Mouse (Mus musculus): Measurements from ENCODE around the gene Slc44a2. TPM values are rescaled to one million over a fixed set of nuclear protein-coding genes. Genes with fewer than 3 reads are reported as not detected.
A peak's percentile ranks its signal among the peaks of the same experiment; 100 is the strongest.

Slc44a2 gene
- total RNA-seq (2012; rRNA removed) (27.4 and 36.5 TPM in 2 replicates), total RNA-seq (2014; rRNA removed) (22.1 and 26.1 TPM in 2 replicates), polyA plus RNA-seq (2012; ENCODE audit: insufficient read length, low read depth) (52.5 and 62.9 TPM in 2 replicates)

DNA sequence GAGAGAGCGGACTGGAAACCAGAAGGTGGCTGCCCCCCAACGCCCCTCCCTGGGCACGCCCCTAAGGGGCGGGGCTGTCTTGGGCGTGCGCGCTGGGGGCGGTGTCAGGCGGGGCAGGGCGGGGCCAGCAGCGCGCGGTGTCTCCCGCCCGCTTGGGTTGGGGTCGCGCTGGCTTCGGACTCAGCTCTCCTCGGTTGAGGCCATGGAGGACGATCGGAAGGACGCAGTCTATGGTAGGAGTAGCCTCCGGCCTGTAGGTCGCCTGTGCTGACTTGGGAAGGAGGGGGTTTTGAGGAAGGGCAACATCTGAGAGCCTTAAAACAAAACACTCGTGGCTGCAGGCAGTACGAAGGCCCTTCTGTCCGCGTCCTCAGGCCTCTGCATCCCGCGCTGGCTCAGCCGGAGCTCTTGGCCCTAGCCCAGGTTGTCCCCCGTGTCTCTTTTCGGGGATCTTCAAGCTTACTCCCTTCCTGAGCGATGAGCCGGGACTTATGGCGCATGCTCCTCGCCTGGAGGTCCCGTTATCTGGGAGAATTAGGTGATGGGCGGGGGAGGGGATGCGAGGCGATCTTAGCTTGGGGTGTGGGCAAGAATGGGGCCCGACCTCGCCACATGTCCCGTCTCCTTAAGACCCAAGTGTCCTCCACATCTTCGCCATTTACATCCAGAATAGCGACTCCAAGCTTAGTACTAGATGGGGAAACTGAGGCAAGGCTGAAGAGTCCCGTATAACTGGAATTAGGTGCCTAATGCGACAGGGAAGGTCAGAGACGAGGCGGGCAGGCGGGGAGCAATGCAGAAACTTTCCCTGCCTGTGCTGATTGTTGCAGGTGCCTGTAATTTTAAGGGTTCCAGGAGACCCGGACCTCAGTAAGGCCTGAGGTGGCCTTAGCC lies at the start of gene Slc44a2:
TSS of gene Slc44a2 (plus strand) at position 80 of the 894 bp plus-strand sequence.
- Histone ChIP-seq H3K79me2 (replicated peaks; ENCODE audit: control insufficient read depth, extremely low read depth, insufficient read depth, poor library complexity, severe bottlenecking) (peaks cover 35% of the 10 kb centered on the region), H3K4me1 (ENCODE audit: control insufficient read depth in 1 of 2, insufficient read depth in 2 of 2) (peaks cover 6 to 44% of the 10 kb centered on the region in 2 experiments), H3K27ac (ENCODE audit: insufficient read depth, low read depth) (peak within 1 kb of the TSS; percentile 67), H3K9me3 (replicated peaks; ENCODE audit: low read length) (peaks cover 3% of the 10 kb centered on the region), H3K4me2 (ENCODE audit: insufficient read depth, low read depth, poor library complexity, severe bottlenecking) (peak within 1 kb of the TSS; percentile 77), H3K27me3 (replicated peaks) (no peaks in the 10 kb centered on the region), H3K9ac (ENCODE audit: insufficient read depth, low read depth) (peak within 1 kb of the TSS; percentile 69), H3K4me3 (replicated peaks in 1 of 3; ENCODE audit: low read depth in 2 of 3, low read length in 2 of 3, poor library complexity in 1 of 3) (peak within 1 kb of the TSS; percentile 76 to 96 (median 77)), H3K36me3 (replicated peaks in 1 of 2; ENCODE audit: control insufficient read depth in 1 of 2, insufficient read depth in 1 of 2, low read length in 1 of 2) (peaks cover 0 to 16% of the 10 kb centered on the region in 2 experiments)
- dilution Hi-C loops (cut with MboI; ENCODE audit: extremely low pct_ligation_motif_present, extremely low pct_unique_long_range_greater_than_20kb, low sequenced_read_pairs) = no loop called here
- TF ChIP-seq CTCF (conservative IDR thresholded peaks at IDR 0.05 in 1 of 2, IDR thresholded peaks at IDR 0.05 in 1 of 2; ENCODE audit: low read depth in 2 of 2, low read length in 2 of 2) (no peak), UBTF (IDR thresholded peaks at IDR 0.05; ENCODE audit: low read depth, low read length) (0 out of 2 replicates have a peak, but pooled peaks have one; percentile 53), POLR2A (IDR thresholded peaks at IDR 0.05; ENCODE audit: low read depth, low read length) (peak; percentile 64; the same call in 1 of the 2 replicates), MAZ (IDR thresholded peaks at IDR 0.05; ENCODE audit: low read depth, low read length) (peak; percentile 87), MAX (IDR thresholded peaks at IDR 0.05; ENCODE audit: low read length) (peak; percentile 71), TCF12 (IDR thresholded peaks at IDR 0.05; ENCODE audit: low read depth, low read length) (0 out of 2 replicates have a peak, but pooled peaks have one; percentile 37), GABPA (IDR thresholded peaks at IDR 0.05; ENCODE audit: insufficient replicate concordance, low read depth, low read length) (no peak), NELFE (IDR thresholded peaks at IDR 0.05; ENCODE audit: low read depth, low read length) (0 out of 2 replicates have a peak, but pooled peaks have one; percentile 33), CHD2 (IDR thresholded peaks at IDR 0.05; ENCODE audit: low read length) (peak; percentile 2; the same call in 1 of the 2 replicates), BHLHE40 (IDR thresholded peaks at IDR 0.05; ENCODE audit: low read depth, low read length) (no peak), MXI1 (IDR thresholded peaks at IDR 0.05; ENCODE audit: low read depth, low read length) (peak; percentile 73), MEF2A (IDR thresholded peaks at IDR 0.05; ENCODE audit: borderline replicate concordance, low read depth, low read length) (0 out of 2 replicates have a peak, but pooled peaks have one; percentile 10), USF2 (conservative IDR thresholded peaks at IDR 0.05; ENCODE audit: low read depth, low read length) (no peak), SIN3A (IDR thresholded peaks at IDR 0.05; ENCODE audit: low read length) (peak; percentile 78), IRF4 (IDR thresholded peaks at IDR 0.05; ENCODE audit: low read depth, low read length) (no peak), NRF1 (IDR thresholded peaks at IDR 0.05; ENCODE audit: low read depth, low read length) (peak; percentile 78), MYC (IDR thresholded peaks at IDR 0.05; ENCODE audit: low read depth, low read length) (0 out of 2 replicates have a peak, but pooled peaks have one; percentile 15)
- DNase-seq (ENCODE audit: extremely low read depth) = peak; percentile 77
- in situ Hi-C loops (cut with MboI; ENCODE audit: low pct_ligation_motif_present, low pct_unique_long_range_greater_than_20kb, low sequenced_read_pairs) = no loop called here

DNA sequence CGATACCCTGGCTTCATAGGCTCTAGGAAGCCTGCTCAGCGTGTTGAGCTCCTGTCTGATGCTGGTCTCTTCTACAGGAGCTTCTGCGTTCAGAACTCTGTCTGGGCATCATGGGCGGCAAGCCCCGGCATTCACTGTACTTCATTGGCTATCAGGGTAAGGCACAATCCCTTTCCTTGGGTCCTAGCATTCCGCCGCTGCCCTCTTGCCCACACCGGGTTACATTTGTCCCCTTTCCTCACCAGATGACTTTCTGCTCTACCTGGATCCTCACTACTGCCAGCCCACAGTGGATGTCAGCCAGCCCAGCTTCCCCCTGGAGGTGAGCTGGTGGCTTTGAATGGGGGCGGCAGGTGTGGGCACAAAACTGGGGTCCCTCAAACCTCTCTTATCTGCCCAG lies 48.1 kb upstream of the Slc44a2 start:
- dilution Hi-C loops (cut with MboI; ENCODE audit: extremely low pct_ligation_motif_present, extremely low pct_unique_long_range_greater_than_20kb, low sequenced_read_pairs) = no loop called here
- TF ChIP-seq E2F4 (IDR thresholded peaks at IDR 0.05; ENCODE audit: insufficient replicate concordance, low read depth, low read length) (no peak), TBP (conservative IDR thresholded peaks at IDR 0.05; ENCODE audit: low read depth, low read length) (no peak), ZC3H11A (IDR thresholded peaks at IDR 0.05; ENCODE audit: low read depth, low read length) (no peak), EP300 (IDR thresholded peaks at IDR 0.05; ENCODE audit: low read length) (no peak), RAD21 (IDR thresholded peaks at IDR 0.05; ENCODE audit: low read depth, low read length) (no peak), POLR2A (IDR thresholded peaks at IDR 0.05; ENCODE audit: low read depth, low read length) (no peak), CTCF (conservative IDR thresholded peaks at IDR 0.05 in 1 of 2, IDR thresholded peaks at IDR 0.05 in 1 of 2; ENCODE audit: low read depth in 2 of 2, low read length in 2 of 2) (no peak), GABPA (IDR thresholded peaks at IDR 0.05; ENCODE audit: insufficient replicate concordance, low read depth, low read length) (no peak), ETS1 (conservative IDR thresholded peaks at IDR 0.05; ENCODE audit: low read depth, low read length) (no peak), NELFE (IDR thresholded peaks at IDR 0.05; ENCODE audit: low read depth, low read length) (no peak)
- no peak for DNase-seq (ENCODE audit: extremely low read depth)
- H3K36me3 ChIP-seq (replicated peaks in 1 of 2; ENCODE audit: control insufficient read depth in 1 of 2, insufficient read depth in 1 of 2, low read length in 1 of 2) = peaks cover 83 to 95% of the 10 kb centered on the region in 2 experiments
- no peak overlapping the region for H3K27ac ChIP-seq (ENCODE audit: insufficient read depth, low read depth)
- H3K4me2 ChIP-seq (ENCODE audit: insufficient read depth, low read depth, poor library complexity, severe bottlenecking) = no peak overlapping the region
- no peaks in the 10 kb centered on the region for H3K9me3 ChIP-seq (replicated peaks; ENCODE audit: low read length)
- H3K4me1 ChIP-seq (ENCODE audit: control insufficient read depth in 1 of 2, insufficient read depth in 2 of 2) = no peaks in the 10 kb centered on the region
- in situ Hi-C loops (cut with MboI; ENCODE audit: low pct_ligation_motif_present, low pct_unique_long_range_greater_than_20kb, low sequenced_read_pairs) = no loop called here
- no peak overlapping the region for H3K9ac ChIP-seq (ENCODE audit: insufficient read depth, low read depth)
- H3K27me3 ChIP-seq (replicated peaks) = no peaks in the 10 kb centered on the region
- H3K4me3 ChIP-seq (replicated peaks in 1 of 3; ENCODE audit: low read depth in 2 of 3, low read length in 2 of 3, poor library complexity in 1 of 3) = no peak overlapping the region
- no peaks in the 10 kb centered on the region for H3K79me2 ChIP-seq (replicated peaks; ENCODE audit: control insufficient read depth, extremely low read depth, insufficient read depth, poor library complexity, severe bottlenecking)

Measured in CH12.LX (cell line).